Mouse (Mus musculus): ENCODE data around the gene Iqsec1.

DNA sequence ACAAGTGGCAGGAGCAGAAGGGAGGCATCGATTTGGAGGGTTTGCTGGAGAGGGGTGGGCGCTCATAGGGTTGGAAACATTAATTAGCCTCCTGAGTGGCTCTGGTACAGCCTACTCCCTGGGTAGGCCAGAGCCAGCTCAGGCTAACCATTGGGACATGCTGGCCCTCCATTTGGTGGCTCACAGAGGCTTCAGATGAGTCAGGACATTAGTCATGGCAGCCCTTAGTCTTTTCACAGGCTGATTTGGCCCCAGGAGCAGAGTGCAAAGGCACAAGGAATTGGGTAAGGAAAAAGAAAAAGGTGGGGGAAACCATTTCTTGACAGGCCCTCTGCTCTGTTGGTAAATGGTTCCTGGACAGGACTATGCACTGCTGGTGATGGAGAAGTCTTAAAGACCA is 287.1 kb downstream of the Iqsec1 start:
- no peak for TF ChIP-seq CTCF (IDR thresholded peaks at IDR 0.05; ENCODE audit: low read depth, low read length)
- TF ChIP-seq POLR2AphosphoS5 (IDR thresholded peaks at IDR 0.05; ENCODE audit: insufficient replicate concordance, low read depth, low read length), result no peak
- TF ChIP-seq GATA1 (IDR thresholded peaks at IDR 0.05; ENCODE audit: borderline replicate concordance, low read length), result no peak
- TF ChIP-seq TAL1 (conservative IDR thresholded peaks at IDR 0.05; ENCODE audit: low read depth, low read length), result no peak
- TF ChIP-seq GATA2 (IDR thresholded peaks at IDR 0.05; ENCODE audit: borderline replicate concordance, low read depth, low read length), result no peak
